Mouse (Mus musculus) limb, embryonic 13.5 days (tissue): Measurements from ENCODE around the gene Gm3460. TPM values are rescaled to one million over a fixed set of nuclear protein-coding genes. Genes with fewer than 3 reads are reported as not detected.
"Not testable (repeated sequence)": the region's sequence is repeated elsewhere in the genome, so short reads cannot be mapped to it uniquely, and the experiment has no call there.

ENCODE experiments used
- ATAC-seq: fragments of 200-750 bp; cut with Nextera tagmentation; 2 replicates; pipeline ENCODE4 v1.8.0; 2017; ENCODE audit warnings: low read depth, moderate number of reproducible peaks, moderate TSS enrichment; ENCODE audit not compliant: low FRiP score
- H3K27ac ChIP-seq: fragments of 300-500 bp; sonication (generic); 2 replicates; pipeline ENCODE4 v1.5.1; 2015; ENCODE audit warnings: inconsistent platforms, mild to moderate bottlenecking, moderate library complexity
- H3K27me3 ChIP-seq: fragments of 300-500 bp; sonication (generic); 2 replicates; pipeline ENCODE4 v1.6.1; 2015; ENCODE audit warnings: mild to moderate bottlenecking, inconsistent platforms
- H3K36me3 ChIP-seq: fragments of 300-500 bp; sonication (generic); 2 replicates; pipeline ENCODE4 v1.6.1; 2015; ENCODE audit warnings: inconsistent platforms, mild to moderate bottlenecking, moderate library complexity
- H3K4me1 ChIP-seq: fragments of 300-500 bp; sonication (generic); 2 replicates; pipeline ENCODE4 v1.6.1; 2015; ENCODE audit warnings: inconsistent platforms
- H3K4me2 ChIP-seq: fragments of 300-500 bp; sonication (generic); replicated peaks from 2 replicates; pipeline ENCODE4 v1.6.1; 2015; ENCODE audit warnings: inconsistent platforms, mild to moderate bottlenecking, moderate library complexity
- H3K4me3 ChIP-seq: fragments of 300-500 bp; sonication (generic); 2 replicates; pipeline ENCODE4 v1.5.1; 2015; ENCODE audit warnings: moderate library complexity, mild to moderate bottlenecking, inconsistent platforms
- H3K9ac ChIP-seq: fragments of 300-500 bp; sonication (generic); 2 replicates; pipeline ENCODE4 v1.6.1; 2015; ENCODE audit warnings: mild to moderate bottlenecking, inconsistent platforms
- H3K9me3 ChIP-seq: fragments of 300-500 bp; sonication (generic); 2 replicates; pipeline ENCODE4 v1.6.1; 2016; ENCODE audit warnings: inconsistent platforms
- WGBS: fragments of 180-500 bp; shearing (Covaris S2); methylation state at CpG from one replicate; pipeline ENCODE4 v1.1.7; 2015; 5-methylcytosine and 5-hydroxymethylcytosine counted together
- polyA plus RNA-seq: library from polyadenylated mRNA; unstranded; fragments of >200 nt; fragmentation: Nextera tagmentation; extraction: Ambion mirVana; gene quantifications from 2 replicates; pipeline ENCODE4 v1.2.1, GENCODE M21; 2015

Gm3460 gene
- not detected in 2 replicates for polyA plus RNA-seq

GRCm38 (mm10) chr14:6622318-6622717 is at the start of gene Gm3460:
Gene Gm3460, minus strand, starts transcription at chr14:6622418.
- not testable (repeated sequence) for H3K36me3 ChIP-seq, H3K4me3 ChIP-seq, ATAC-seq, H3K4me1 ChIP-seq, H3K27me3 ChIP-seq, H3K9ac ChIP-seq, H3K4me2 ChIP-seq, H3K27ac ChIP-seq, H3K9me3 ChIP-seq
- 53% methylated on average over 1 of the region's 2 CpGs for WGBS

- not testable (repeated sequence) for H3K27me3 ChIP-seq, H3K9me3 ChIP-seq, H3K4me1 ChIP-seq, H3K4me2 ChIP-seq, H3K27ac ChIP-seq, ATAC-seq, H3K4me3 ChIP-seq, H3K9ac ChIP-seq, H3K36me3 ChIP-seq
- no CpG with 5 or more reads among the region's 1 CpGs for WGBS
These were observed 15.8 kb downstream of the Gm3460 start for GRCm38 (mm10) chr14:6606436-6606835.

- H3K4me1 ChIP-seq, H3K27ac ChIP-seq, H3K9ac ChIP-seq, H3K9me3 ChIP-seq, H3K36me3 ChIP-seq, H3K27me3 ChIP-seq, ATAC-seq: not testable (repeated sequence)
- WGBS: 3% methylated on average over 19 of the region's 20 CpGs
- H3K4me2 ChIP-seq: peak overlapping the region; percentile 68
- H3K4me3 ChIP-seq: peak overlapping the region; percentile 41
These were observed 17.2 kb downstream of the Gm3460 start for GRCm38 (mm10) chr14:6605004-6605403.

GRCm38 (mm10) chr14:6604551-6604950 is 17.7 kb downstream of the Gm3460 start:
- not testable (repeated sequence) for H3K27ac ChIP-seq, H3K4me1 ChIP-seq, H3K9me3 ChIP-seq, ATAC-seq, H3K27me3 ChIP-seq, H3K36me3 ChIP-seq
- Histone ChIP-seq H3K4me2 (peak overlapping the region; percentile 68), H3K9ac (peak overlapping the region; percentile 53; the same call in 1 of the 2 replicates), H3K4me3 (peak overlapping the region; percentile 41)
- 4% methylated on average over 18 of the region's 20 CpGs for WGBS

GRCm38 (mm10) chr14:6590513-6590912 is 31.7 kb downstream of the Gm3460 start, which contains the start of gene Gm3629:
Gene Gm3629, minus strand, starts transcription at chr14:6590613.
- not testable (repeated sequence) for ATAC-seq

More at GRCm38 (mm10) chr14:6590513-6590912, 31.7 kb downstream of the Gm3460 start, which contains the start of gene Gm3629:
- not testable (repeated sequence) for H3K27me3 ChIP-seq, H3K4me1 ChIP-seq, H3K27ac ChIP-seq, H3K9ac ChIP-seq, H3K4me3 ChIP-seq, H3K4me2 ChIP-seq, H3K9me3 ChIP-seq, H3K36me3 ChIP-seq
- 50% methylated on average over 1 of the region's 2 CpGs for WGBS

Other genes with a start within 250 kb of the Gm3460 start
- gene Gm16440, start 232.1 kb downstream of the Gm3460 start, polyA plus RNA-seq: not detected in 2 replicates
- 0.60 and 0.95 TPM in 2 replicates for gene Gm3591, start 209.9 kb downstream of the Gm3460 start, polyA plus RNA-seq
- gene Gm3594, start 177.8 kb downstream of the Gm3460 start, polyA plus RNA-seq: not detected in 2 replicates
- gene Gm8356, start 85.1 kb downstream of the Gm3460 start, polyA plus RNA-seq: not detected in 2 replicates
- gene Gm3629, start 31.8 kb downstream of the Gm3460 start, polyA plus RNA-seq: 0.22 TPM in 1 of 2 replicates, not detected in the other
- gene Gm10251, start 61.8 kb upstream of the Gm3460 start, polyA plus RNA-seq: not detected in 2 replicates
- not detected in 2 replicates for gene Gm8050, start 97.8 kb upstream of the Gm3460 start, polyA plus RNA-seq
- gene Gm3636, start 119.9 kb upstream of the Gm3460 start, polyA plus RNA-seq: 4.0 and 4.2 TPM in 2 replicates
- not detected in 2 replicates for gene Gm8362, start 152.0 kb upstream of the Gm3460 start, polyA plus RNA-seq
- gene Gm3642, start 217.9 kb upstream of the Gm3460 start, polyA plus RNA-seq: not detected in 2 replicates